Mouse (Mus musculus) spleen, adult 2 months (tissue): ENCODE results near the gene Hs3st5.

ENCODE experiments used
- CTCF ChIP-seq: fragments of 200-500 bp; IDR thresholded peaks from 2 replicates; pipeline ENCODE4 v1.5.1; 2011; ENCODE audit warnings: mild to moderate bottlenecking, inconsistent platforms; ENCODE audit not compliant: insufficient read depth, insufficient read length, insufficient replicate concordance; ENCODE audit errors: extremely low read depth
- POLR2A ChIP-seq: fragments of 200-500 bp; IDR thresholded peaks from 2 replicates; pipeline ENCODE4 v1.6.1; 2011; ENCODE audit warnings: low read depth, low read length, inconsistent platforms

- TF ChIP-seq CTCF (no peak), POLR2A (no peak)
These were observed 23.3 kb upstream of the Hs3st5 start for GRCm38 (mm10) chr10:36483362-36483761.
